Mouse (Mus musculus): ENCODE measurements around the gene Coq10b. TPM values are rescaled to one million over a fixed set of nuclear protein-coding genes. Genes with fewer than 3 reads are reported as not detected.

Coq10b gene
- total and polyA plus RNA-seq, 2 experiments from 2014 or later: 19.7 to 25.9 TPM

- no peak for ATAC-seq (ENCODE audit: low FRiP score)
Measured at GRCm38 (mm10) chr1:55079677-55080076, 27.1 kb downstream of the Coq10b start.

GRCm38 (mm10) chr1:55082106-55082505, 29.5 kb downstream of the Coq10b start:
- H3K9me3 ChIP-seq (ENCODE audit: low read length): no peaks in the 10 kb centered on the region
- peaks cover 44% of the 10 kb centered on the region for H3K36me3 ChIP-seq (ENCODE audit: insufficient read depth, low read length)
- H3K4me2 ChIP-seq (ENCODE audit: low read depth, low read length, poor library complexity, severe bottlenecking): no peak overlapping the region
- DNase-seq (ENCODE audit: low spot score) (no peak), ATAC-seq (ENCODE audit: low FRiP score) (no peak)
- peak; percentile 54 for TF ChIP-seq CTCF (IDR thresholded peaks at IDR 0.05)
- H3K4me1 ChIP-seq (ENCODE audit: insufficient read depth, low read length): no peaks in the 10 kb centered on the region; the same call in 1 of the 2 replicates
- H3K9ac ChIP-seq (replicated peaks; ENCODE audit: low read length, poor library complexity, severe bottlenecking): no peak overlapping the region
- no peak overlapping the region for H3K27ac ChIP-seq (ENCODE audit: low read depth, low read length)
- no peak overlapping the region for H3K4me3 ChIP-seq (ENCODE audit: low read depth, low read length)
- no peaks in the 10 kb centered on the region for H3K27me3 ChIP-seq (ENCODE audit: insufficient read depth, low read length)
- WGBS: 80% methylated on average over 1 of the region's 1 CpGs

More at GRCm38 (mm10) chr1:55079677-55080076, 27.1 kb downstream of the Coq10b start:
- no peaks in the 10 kb centered on the region for H3K9me3 ChIP-seq (ENCODE audit: low read length)
- H3K4me2 ChIP-seq (ENCODE audit: low read depth, low read length, poor library complexity, severe bottlenecking): no peak overlapping the region
- no peak overlapping the region for H3K27ac ChIP-seq (ENCODE audit: low read depth, low read length)
- DNase-seq (ENCODE audit: low spot score): no peak
- H3K9ac ChIP-seq (replicated peaks; ENCODE audit: low read length, poor library complexity, severe bottlenecking): no peak overlapping the region
- H3K27me3 ChIP-seq (ENCODE audit: insufficient read depth, low read length): no peaks in the 10 kb centered on the region
- WGBS: 94% methylated on average over 4 of the region's 4 CpGs
- peaks cover 47% of the 10 kb centered on the region for H3K36me3 ChIP-seq (ENCODE audit: insufficient read depth, low read length)
- no peak overlapping the region for H3K4me3 ChIP-seq (ENCODE audit: low read depth, low read length)
- H3K4me1 ChIP-seq (ENCODE audit: insufficient read depth, low read length): no peaks in the 10 kb centered on the region
- no peak for TF ChIP-seq CTCF (IDR thresholded peaks at IDR 0.05)

- ATAC-seq (ENCODE audit: low FRiP score) (no peak), DNase-seq (ENCODE audit: low spot score) (no peak)
- Histone ChIP-seq H3K4me3 (ENCODE audit: low read depth, low read length) (no peak overlapping the region), H3K27ac (ENCODE audit: low read depth, low read length) (no peak overlapping the region), H3K4me1 (ENCODE audit: insufficient read depth, low read length) (peaks cover 4% of the 10 kb centered on the region), H3K36me3 (ENCODE audit: insufficient read depth, low read length) (peaks cover 25% of the 10 kb centered on the region), H3K27me3 (ENCODE audit: insufficient read depth, low read length) (no peaks in the 10 kb centered on the region), H3K9ac (replicated peaks; ENCODE audit: low read length, poor library complexity, severe bottlenecking) (no peak overlapping the region), H3K9me3 (ENCODE audit: low read length) (no peaks in the 10 kb centered on the region), H3K4me2 (ENCODE audit: low read depth, low read length, poor library complexity, severe bottlenecking) (peak overlapping the region; percentile 79)
- 59% methylated on average over 7 of the region's 7 CpGs for WGBS
- TF ChIP-seq CTCF (IDR thresholded peaks at IDR 0.05): no peak
Measured at GRCm38 (mm10) chr1:55085781-55086366, 33.3 kb downstream of the Coq10b start.

- H3K4me3 ChIP-seq (ENCODE audit: low read depth, low read length): peak overlapping the region; percentile 94
- H3K4me1 ChIP-seq (ENCODE audit: insufficient read depth, low read length): peaks cover 4% of the 10 kb centered on the region
- DNase-seq (ENCODE audit: low spot score): peak; percentile 27
- H3K27ac ChIP-seq (ENCODE audit: low read depth, low read length): peak overlapping the region; percentile 97
- H3K27me3 ChIP-seq (ENCODE audit: insufficient read depth, low read length): no peaks in the 10 kb centered on the region
- no peak for TF ChIP-seq CTCF (IDR thresholded peaks at IDR 0.05)
- H3K9me3 ChIP-seq (ENCODE audit: low read length): no peaks in the 10 kb centered on the region
- H3K36me3 ChIP-seq (ENCODE audit: insufficient read depth, low read length): peaks cover 26% of the 10 kb centered on the region
- 0% methylated on average over 13 of the region's 13 CpGs for WGBS
- peak overlapping the region; percentile 90 for H3K9ac ChIP-seq (replicated peaks; ENCODE audit: low read length, poor library complexity, severe bottlenecking)
- H3K4me2 ChIP-seq (ENCODE audit: low read depth, low read length, poor library complexity, severe bottlenecking): peak overlapping the region; percentile 79
- no peak for ATAC-seq (ENCODE audit: low FRiP score)
Measured at GRCm38 (mm10) chr1:55086868-55087400, 34.4 kb downstream of the Coq10b start.

GRCm38 (mm10) chr1:55087401-55087904, 34.9 kb downstream of the Coq10b start:
- Histone ChIP-seq H3K36me3 (ENCODE audit: insufficient read depth, low read length) (peaks cover 26% of the 10 kb centered on the region), H3K27me3 (ENCODE audit: insufficient read depth, low read length) (no peaks in the 10 kb centered on the region), H3K9ac (replicated peaks; ENCODE audit: low read length, poor library complexity, severe bottlenecking) (peak overlapping the region; percentile 90), H3K9me3 (ENCODE audit: low read length) (no peaks in the 10 kb centered on the region), H3K27ac (ENCODE audit: low read depth, low read length) (peak overlapping the region; percentile 97), H3K4me1 (ENCODE audit: insufficient read depth, low read length) (peaks cover 4% of the 10 kb centered on the region), H3K4me2 (ENCODE audit: low read depth, low read length, poor library complexity, severe bottlenecking) (peak overlapping the region; percentile 79), H3K4me3 (ENCODE audit: low read depth, low read length) (peak overlapping the region; percentile 94)
- ATAC-seq (ENCODE audit: low FRiP score) (peak; percentile 74), DNase-seq (ENCODE audit: low spot score) (peak; percentile 75)
- TF ChIP-seq CTCF (IDR thresholded peaks at IDR 0.05): no peak
- WGBS: under 1% methylated on average over 51 of the region's 57 CpGs

- peak within 1 kb of the TSS; percentile 94 for H3K4me3 ChIP-seq (ENCODE audit: low read depth, low read length)
- peaks cover 4% of the 10 kb centered on the region for H3K4me1 ChIP-seq (ENCODE audit: insufficient read depth, low read length)
- WGBS: 2% methylated on average over 66 of the region's 76 CpGs
- H3K9ac ChIP-seq (replicated peaks; ENCODE audit: low read length, poor library complexity, severe bottlenecking): peak within 1 kb of the TSS; percentile 90
- H3K27me3 ChIP-seq (ENCODE audit: insufficient read depth, low read length): no peaks in the 10 kb centered on the region
- peak; percentile 99 for DNase-seq (ENCODE audit: low spot score)
- TF ChIP-seq CTCF (IDR thresholded peaks at IDR 0.05): no peak
- peak within 1 kb of the TSS; percentile 79 for H3K4me2 ChIP-seq (ENCODE audit: low read depth, low read length, poor library complexity, severe bottlenecking)
- peaks cover 21% of the 10 kb centered on the region for H3K36me3 ChIP-seq (ENCODE audit: insufficient read depth, low read length)
- ATAC-seq (ENCODE audit: low FRiP score): peak; percentile 97
- H3K9me3 ChIP-seq (ENCODE audit: low read length): no peaks in the 10 kb centered on the region
- peak within 1 kb of the TSS; percentile 97 for H3K27ac ChIP-seq (ENCODE audit: low read depth, low read length)
Measured at GRCm38 (mm10) chr1:55087932-55088610, 35.5 kb downstream of the Coq10b start, which contains the start of the genes Hspe1 and Hspd1. Hspe1 (plus strand) TSS chr1:55088132. Hspd1 (minus strand) TSS chr1:55088243.

Measured in midbrain, postnatal 0 days (tissue).